Mouse (Mus musculus) right cerebral cortex, postnatal 14 days (tissue): ENCODE results near the gene 4933415A04Rik.

Experiments
- DNase-seq: peaks from one replicate; pipeline ENCODE4 v3.0.0; 2022

The 4933415A04Rik gene

GRCm38 (mm10) chr11:43575376-43576151 lies 11.3 kb upstream of the 4933415A04Rik start:
- DNase-seq, result no peak

DNA sequence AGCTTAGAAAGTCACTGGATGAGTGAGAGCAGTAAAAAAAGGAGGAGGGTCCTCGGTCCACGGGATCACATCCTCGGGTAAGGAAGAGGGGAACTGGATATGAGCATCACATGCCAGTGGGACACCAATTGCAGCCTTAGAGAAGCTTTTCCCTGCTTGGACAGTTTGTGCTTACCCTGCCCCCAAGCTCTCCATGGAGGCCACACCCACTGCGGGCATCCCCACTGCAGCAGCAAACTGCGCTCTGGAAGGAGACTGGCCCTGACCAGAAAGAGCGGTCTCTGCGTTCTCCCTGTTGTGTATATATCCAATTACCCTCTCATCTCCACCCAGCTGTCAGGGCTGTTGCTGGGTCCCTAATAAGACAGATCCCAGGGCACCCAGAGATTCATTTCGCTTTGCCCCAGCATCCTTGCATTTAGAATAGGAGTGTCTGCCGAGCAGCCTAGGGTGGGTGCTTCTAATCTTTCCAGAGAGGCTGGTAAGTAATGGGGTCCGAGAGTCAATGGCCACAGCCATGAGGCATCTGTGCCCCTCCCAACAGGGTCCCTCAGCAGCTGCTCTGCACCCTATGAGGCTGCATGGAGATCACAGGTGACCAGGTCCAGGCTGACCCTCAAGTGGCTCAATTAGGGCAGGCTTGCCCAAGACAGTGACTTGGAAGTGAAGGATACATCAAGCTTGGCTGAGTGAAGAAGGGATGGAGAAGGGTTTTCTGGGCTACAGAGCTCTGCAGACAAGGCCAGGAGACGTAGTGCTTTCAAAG lies 8.9 kb upstream of the 4933415A04Rik start:
- no peak for DNase-seq

- no peak for DNase-seq
Observed at GRCm38 (mm10) chr11:43585211-43586005, 1.4 kb upstream of the 4933415A04Rik start.

DNA sequence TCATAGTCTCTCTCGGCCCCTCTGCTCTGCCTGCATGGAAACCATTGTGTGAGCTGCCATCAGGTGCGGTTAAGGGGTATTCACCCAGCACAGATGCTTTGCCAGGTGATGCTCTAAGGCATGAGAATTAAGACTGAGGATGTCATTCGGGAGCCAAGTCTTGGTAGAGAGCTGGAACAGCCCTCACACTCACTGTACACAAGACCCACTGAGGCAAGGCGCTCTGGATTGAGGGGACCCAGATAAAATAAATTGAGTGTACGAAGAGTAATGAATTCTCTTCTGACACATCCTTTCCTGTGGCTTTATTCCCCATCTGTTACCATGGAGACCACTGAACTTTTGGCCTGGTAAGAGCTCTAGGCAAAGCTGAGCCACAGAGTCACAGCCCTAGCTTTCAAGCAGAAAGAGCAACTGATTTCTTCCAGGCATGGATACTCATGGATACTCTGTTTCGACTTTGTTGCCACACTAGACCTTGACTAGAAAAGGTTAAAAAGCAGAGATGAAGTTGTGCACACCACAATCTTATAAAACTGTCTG lies 2.8 kb downstream of the 4933415A04Rik start:
- no peak for DNase-seq

GRCm38 (mm10) chr11:43601440-43601839 lies 14.6 kb downstream of the 4933415A04Rik start, which contains the start of gene Fabp6:
TSS of gene Fabp6 (minus strand) at chr11:43601540.
- no peak for DNase-seq

GRCm38 (mm10) chr11:43604207-43604606 lies 17.4 kb downstream of the 4933415A04Rik start:
- DNase-seq, result no peak

DNA sequence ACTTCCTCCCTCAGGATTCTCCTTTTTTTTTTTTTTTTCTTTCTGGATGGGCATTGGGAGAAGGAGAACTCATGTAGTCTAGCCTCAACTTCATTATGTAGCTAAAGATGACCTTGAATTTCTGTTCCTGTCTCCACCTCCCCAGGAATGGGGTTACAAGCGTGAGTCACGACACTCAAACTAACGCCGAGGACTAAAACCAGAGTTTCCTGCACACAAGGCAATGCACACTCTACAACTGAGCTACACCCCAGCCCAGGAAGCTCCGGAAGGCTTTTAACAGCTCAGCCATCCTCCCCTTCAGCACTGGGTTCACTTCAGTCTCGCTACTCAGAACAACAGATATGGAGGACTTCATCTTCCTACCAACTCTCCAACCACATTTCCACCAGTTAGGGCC lies 18.1 kb downstream of the 4933415A04Rik start:
- no peak for DNase-seq

DNA sequence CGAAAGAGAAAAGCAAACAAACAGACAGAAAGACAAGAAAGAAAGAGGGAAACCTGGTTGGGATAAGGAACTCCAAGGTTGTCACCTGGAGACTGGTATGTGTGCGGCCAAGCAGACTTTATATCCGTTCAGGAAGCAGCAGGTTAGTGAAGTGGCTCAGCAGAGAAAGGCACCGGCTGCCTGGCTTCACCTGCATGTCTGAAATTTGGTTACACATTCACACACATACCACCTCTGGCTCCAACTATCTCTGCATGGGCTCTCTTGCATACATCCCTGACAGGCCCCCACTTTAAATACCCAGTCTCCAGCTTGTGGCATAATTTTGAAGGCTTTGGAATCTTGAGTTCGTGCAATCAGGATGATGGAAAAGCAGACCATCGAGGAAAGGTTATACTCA lies 19.0 kb downstream of the 4933415A04Rik start:
- no peak for DNase-seq

DNA sequence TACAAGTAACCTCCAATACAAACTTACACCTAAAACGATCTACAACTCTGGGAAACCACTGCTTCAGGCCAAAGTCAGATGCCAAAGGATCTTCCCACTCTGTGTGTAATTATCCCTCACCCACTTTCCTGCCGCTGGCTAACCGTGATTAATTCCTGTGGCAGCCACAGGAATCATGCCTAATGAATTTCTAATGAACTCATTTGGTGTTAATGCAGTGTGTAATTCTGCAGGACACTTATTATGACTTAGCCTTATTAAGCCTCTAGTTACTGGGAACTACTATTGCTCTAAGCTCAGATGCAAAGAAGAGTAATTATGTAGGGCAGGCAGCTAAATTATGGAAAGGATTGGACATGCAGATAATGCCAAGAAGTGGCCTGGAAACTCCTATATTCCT lies 21.6 kb downstream of the 4933415A04Rik start:
- no peak for DNase-seq

- DNase-seq, result no peak
Observed at GRCm38 (mm10) chr11:43610006-43610661, 23.3 kb downstream of the 4933415A04Rik start.

GRCm38 (mm10) chr11:43610662-43611033 lies 23.8 kb downstream of the 4933415A04Rik start:
- no peak for DNase-seq

GRCm38 (mm10) chr11:43612834-43613488 lies 26.1 kb downstream of the 4933415A04Rik start:
- peak; percentile 87 for DNase-seq

DNA sequence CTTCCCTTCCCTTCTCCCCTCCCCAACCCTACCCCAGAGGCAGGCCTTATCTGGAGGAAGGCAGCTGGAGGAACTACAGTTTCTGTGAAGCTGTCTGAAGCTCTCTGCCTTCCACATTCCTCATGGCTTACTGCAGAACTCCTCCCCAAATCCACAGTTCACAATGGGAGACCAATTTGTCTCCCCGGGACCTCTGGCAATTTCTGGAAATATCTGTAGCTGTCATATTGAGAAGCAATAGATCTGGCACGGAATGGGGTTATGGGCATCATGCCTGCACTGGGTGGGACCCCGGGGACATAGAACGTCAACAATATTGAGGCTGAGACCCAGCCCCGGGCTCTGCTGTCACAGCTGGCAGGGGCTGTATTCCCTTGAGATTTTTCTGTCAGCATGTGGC lies 31.1 kb downstream of the 4933415A04Rik start:
- no peak for DNase-seq

DNA sequence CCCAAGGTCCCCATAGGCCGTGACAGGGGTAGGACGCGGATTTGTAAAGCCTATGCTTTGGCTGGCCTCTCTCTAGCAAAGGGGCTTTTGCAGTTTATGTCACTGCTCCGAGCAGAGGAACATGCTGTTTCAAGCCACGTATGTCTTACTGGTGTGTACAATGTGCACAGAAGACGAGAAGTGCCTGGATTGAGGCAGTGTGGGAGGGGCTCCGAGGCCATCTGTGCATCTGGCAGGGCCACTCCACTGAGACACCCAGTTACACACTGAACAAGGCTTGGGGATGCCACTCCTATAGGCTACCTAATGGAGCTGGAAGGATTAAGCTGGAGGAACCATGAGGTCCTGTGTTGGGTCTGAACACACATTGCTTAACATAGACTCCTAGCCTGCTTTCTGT lies 31.6 kb downstream of the 4933415A04Rik start:
- no peak for DNase-seq

GRCm38 (mm10) chr11:43621769-43622168 lies 34.9 kb downstream of the 4933415A04Rik start:
- DNase-seq, result no peak

DNA sequence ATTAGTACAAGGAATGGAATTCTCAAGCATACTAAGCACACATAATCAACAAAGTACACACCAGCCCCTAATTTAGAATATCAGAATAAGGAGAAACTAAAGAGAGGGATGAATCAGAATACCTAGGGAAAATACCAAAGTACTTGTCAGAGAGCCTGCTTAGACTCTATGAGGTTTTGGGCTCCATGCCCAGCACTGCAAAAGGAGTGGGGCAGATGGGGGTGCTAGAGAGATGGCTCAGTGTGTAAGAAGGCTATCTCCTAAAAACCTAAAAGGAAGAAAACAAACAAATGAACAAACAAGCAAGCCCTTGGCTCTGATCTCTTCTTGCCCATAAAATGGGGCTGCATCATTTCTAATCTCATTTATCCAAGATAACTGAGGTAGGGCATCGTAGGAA lies 37.5 kb downstream of the 4933415A04Rik start:
- DNase-seq, result peak; percentile 53

- peak; percentile 59 for DNase-seq
Observed at GRCm38 (mm10) chr11:43626300-43626926, 39.6 kb downstream of the 4933415A04Rik start.

DNA sequence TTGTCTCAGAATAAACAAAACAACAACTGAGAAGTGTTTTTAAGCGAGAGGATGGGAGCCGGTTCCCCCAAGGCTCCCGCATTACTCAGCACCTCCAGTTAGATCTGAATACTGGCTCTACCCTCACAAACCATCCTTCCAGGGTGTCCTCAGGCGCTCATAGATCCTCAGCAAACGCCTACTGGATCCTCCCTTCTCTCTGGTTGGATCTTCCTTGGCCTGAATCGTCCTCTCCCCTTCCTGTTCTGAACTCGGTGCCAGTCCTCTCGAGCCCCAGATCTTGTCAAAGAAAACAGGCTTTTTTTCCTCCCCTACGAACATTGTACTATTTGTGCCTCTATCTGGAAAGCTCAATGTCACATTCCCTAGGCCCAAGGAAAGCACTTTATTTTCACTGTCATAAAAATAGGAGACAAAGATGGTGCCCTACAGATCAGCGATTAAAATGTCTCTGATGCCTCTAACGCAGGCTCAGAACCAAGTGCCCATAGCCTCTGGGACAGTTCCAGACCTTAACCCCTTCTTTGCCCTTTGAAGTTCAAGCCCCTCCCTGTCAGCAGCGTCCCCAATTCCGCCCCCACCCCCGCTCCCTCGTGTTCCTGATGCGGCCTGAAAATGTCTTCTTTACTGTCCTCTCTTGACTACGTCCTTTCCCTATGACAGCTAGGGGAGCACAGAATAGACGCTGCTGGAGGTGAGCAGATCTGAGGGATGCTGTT lies 40.2 kb downstream of the 4933415A04Rik start:
- DNase-seq, result no peak

- no peak for DNase-seq
Observed at GRCm38 (mm10) chr11:43631645-43632044, 44.8 kb downstream of the 4933415A04Rik start.

GRCm38 (mm10) chr11:43632566-43632965 lies 45.7 kb downstream of the 4933415A04Rik start:
- no peak for DNase-seq

DNA sequence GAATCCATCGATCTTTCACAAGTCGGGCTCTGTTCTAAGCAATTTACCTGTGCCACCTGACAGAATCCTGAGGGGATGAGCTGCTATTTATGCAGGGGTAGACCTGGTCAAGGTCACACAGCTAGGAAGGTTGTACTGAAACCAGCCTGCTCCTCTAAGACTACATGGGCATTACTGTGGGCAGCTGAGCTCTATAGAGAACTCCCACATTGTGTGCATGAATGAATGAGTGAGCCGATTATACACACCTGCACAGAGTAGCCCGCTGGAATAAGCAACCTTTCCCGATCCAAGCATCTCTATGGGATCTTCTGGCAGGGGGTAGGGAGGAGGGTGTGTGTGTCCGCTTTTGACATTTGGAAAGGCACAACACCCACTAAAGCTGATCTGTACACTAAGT lies 46.3 kb downstream of the 4933415A04Rik start:
- no peak for DNase-seq
